Mouse (Mus musculus): Measurements from ENCODE around the gene Tnrc6b. TPM values are rescaled to one million over a fixed set of nuclear protein-coding genes. Genes with fewer than 3 reads are reported as not detected.

Tnrc6b gene
- total and polyA plus RNA-seq, 3 experiments: 7.8 to 13.9 (median 8.0) TPM

DNA sequence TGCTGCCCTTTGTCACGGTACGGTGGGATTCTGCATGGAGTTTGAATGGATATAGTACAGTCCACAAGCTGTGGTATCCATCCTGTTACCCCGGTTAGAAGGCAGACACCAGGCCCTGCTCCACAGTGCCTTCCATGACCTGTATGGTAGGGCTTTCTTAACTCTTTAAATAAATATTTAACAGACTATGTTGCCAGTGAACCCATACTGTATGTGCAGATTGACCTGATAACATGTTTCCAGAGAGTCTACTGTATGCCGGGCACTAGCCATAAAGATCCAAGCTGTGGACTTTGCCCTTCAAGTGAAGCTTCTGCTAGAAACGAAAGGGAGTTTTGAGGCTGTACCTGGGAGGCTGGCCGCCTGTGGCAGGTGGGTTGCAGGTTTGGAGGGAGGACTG lies 36.4 kb upstream of the Tnrc6b start:
- Histone ChIP-seq H3K27ac (ENCODE audit: control insufficient read depth, low read depth, low read length) (no peak overlapping the region), H3K9me3 (replicated peaks; ENCODE audit: insufficient read depth, low read length) (no peaks in the 10 kb centered on the region), H3K9ac (ENCODE audit: control insufficient read depth, low read depth, low read length, poor library complexity, severe bottlenecking) (no peak overlapping the region), H3K79me2 (ENCODE audit: control insufficient read depth, insufficient read depth, low read length, poor library complexity) (no peaks in the 10 kb centered on the region), H3K4me3 (ENCODE audit: control insufficient read depth in 1 of 2, insufficient read depth in 1 of 2, low read depth in 2 of 2, low read length in 2 of 2) (no peak overlapping the region), H3K36me3 (ENCODE audit: control insufficient read depth in 1 of 2, insufficient read depth in 2 of 2, low read length in 2 of 2) (no peaks in the 10 kb centered on the region), H3K27me3 (ENCODE audit: control insufficient read depth in 1 of 2, insufficient read depth in 2 of 2, low read length in 2 of 2) (peaks cover under 1 to 4% of the 10 kb centered on the region in 2 experiments; a peak in 3 of 4 replicates), H3K4me1 (ENCODE audit: control insufficient read depth in 1 of 2, insufficient read depth in 2 of 2, low read length in 2 of 2) (no peaks in the 10 kb centered on the region)
- TF ChIP-seq E2F4 (IDR thresholded peaks at IDR 0.05; ENCODE audit: borderline replicate concordance, low read depth, low read length) (no peak), NELFE (IDR thresholded peaks at IDR 0.05; ENCODE audit: low read depth, low read length) (no peak)
- DNase-seq (ENCODE audit: low read depth, low spot score): no peak

DNA sequence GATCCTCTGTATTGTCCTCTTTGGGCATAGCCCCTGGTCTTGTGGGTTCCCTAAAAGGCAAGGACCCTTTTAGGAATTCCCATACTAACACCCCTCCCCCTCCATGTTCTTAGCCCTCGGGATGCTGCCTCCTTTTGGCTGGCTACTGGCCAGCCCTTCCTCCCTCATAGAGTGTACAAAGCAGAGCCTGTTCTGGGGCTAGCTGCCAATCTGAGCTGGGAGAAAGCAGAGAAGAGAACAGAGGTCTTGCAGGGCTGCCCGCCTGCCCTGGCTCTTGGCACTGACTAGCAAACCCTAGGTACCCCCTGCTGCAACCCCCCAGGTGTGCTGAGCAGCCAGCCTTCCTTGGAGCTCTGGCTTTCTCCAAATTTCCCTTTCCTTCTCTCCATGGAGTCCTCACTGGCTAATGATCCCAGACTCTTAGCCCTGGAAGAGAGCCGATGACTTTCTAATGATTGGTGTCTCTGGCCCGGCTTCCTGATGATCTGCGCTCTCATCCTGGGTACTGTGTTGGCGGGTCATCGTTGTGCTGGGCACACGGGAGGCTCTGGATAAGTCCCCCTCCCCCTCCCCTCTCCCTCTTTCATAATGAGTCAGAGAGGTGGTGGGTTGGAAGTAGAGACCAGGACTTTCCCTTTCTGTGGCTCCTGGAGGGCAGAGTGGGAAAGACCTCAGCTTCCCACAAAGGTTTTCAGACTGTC lies 31.4 kb upstream of the Tnrc6b start:
- no peak overlapping the region for H3K9ac ChIP-seq (ENCODE audit: control insufficient read depth, low read depth, low read length, poor library complexity, severe bottlenecking)
- no peak overlapping the region for H3K27ac ChIP-seq (ENCODE audit: control insufficient read depth, low read depth, low read length)
- TF ChIP-seq MAX (IDR thresholded peaks at IDR 0.05; ENCODE audit: low read length): no peak
- no peak for TF ChIP-seq CHD1 (IDR thresholded peaks at IDR 0.05; ENCODE audit: low read depth, low read length)
- TF ChIP-seq CHD2 (IDR thresholded peaks at IDR 0.05; ENCODE audit: low read length): no peak
- no peak for TF ChIP-seq EP300 (IDR thresholded peaks at IDR 0.05; ENCODE audit: low read depth in 1 of 2, low read length in 2 of 2)
- no peak for TF ChIP-seq POLR2AphosphoS2 (IDR thresholded peaks at IDR 0.05; ENCODE audit: low read length)
- TF ChIP-seq SIN3A (IDR thresholded peaks at IDR 0.05; ENCODE audit: low read length): no peak
- no peak for TF ChIP-seq BHLHE40 (IDR thresholded peaks at IDR 0.05; ENCODE audit: borderline replicate concordance, low read depth, low read length)
- no peak for TF ChIP-seq NELFE (IDR thresholded peaks at IDR 0.05; ENCODE audit: low read depth, low read length)
- TF ChIP-seq USF1 (IDR thresholded peaks at IDR 0.05; ENCODE audit: low read depth, low read length): no peak
- no peak for TF ChIP-seq RAD21 (IDR thresholded peaks at IDR 0.05; ENCODE audit: low read depth, low read length)
- TF ChIP-seq MXI1 (IDR thresholded peaks at IDR 0.05; ENCODE audit: low read depth, low read length): no peak
- TF ChIP-seq POLR2AphosphoS5 (IDR thresholded peaks at IDR 0.05; ENCODE audit: borderline replicate concordance, low read depth, low read length): no peak
- TF ChIP-seq ZKSCAN1 (IDR thresholded peaks at IDR 0.05; ENCODE audit: low read depth, low read length): no peak
- no peak for TF ChIP-seq MEF2A (IDR thresholded peaks at IDR 0.05; ENCODE audit: extremely low read depth, insufficient replicate concordance, low read depth, low read length, poor library complexity, severe bottlenecking)
- TF ChIP-seq NRF1 (IDR thresholded peaks at IDR 0.05; ENCODE audit: insufficient read depth, low read depth, low read length, poor library complexity, severe bottlenecking): no peak
- DNase-seq (ENCODE audit: low read depth, low spot score): no peak
- no peak overlapping the region for H3K4me3 ChIP-seq (ENCODE audit: control insufficient read depth in 1 of 2, insufficient read depth in 1 of 2, low read depth in 2 of 2, low read length in 2 of 2)
- no peaks in the 10 kb centered on the region for H3K79me2 ChIP-seq (ENCODE audit: control insufficient read depth, insufficient read depth, low read length, poor library complexity)
- peaks cover 5 to 12% of the 10 kb centered on the region in 2 experiments for H3K27me3 ChIP-seq (ENCODE audit: control insufficient read depth in 1 of 2, insufficient read depth in 2 of 2, low read length in 2 of 2)
- no peaks in the 10 kb centered on the region for H3K9me3 ChIP-seq (replicated peaks; ENCODE audit: insufficient read depth, low read length)
- H3K36me3 ChIP-seq (ENCODE audit: control insufficient read depth in 1 of 2, insufficient read depth in 2 of 2, low read length in 2 of 2): no peaks in the 10 kb centered on the region
- H3K4me1 ChIP-seq (ENCODE audit: control insufficient read depth in 1 of 2, insufficient read depth in 2 of 2, low read length in 2 of 2): no peaks in the 10 kb centered on the region

All from MEL (cell line).